Mouse (Mus musculus): ENCODE measurements at regions not wholly inside any gene's neighbourhood (a gene's known extent, or its start where the extent isn't known, plus 50 kb on each side); places are given as distances from the start of the nearest gene placed in this dataset.

DNA sequence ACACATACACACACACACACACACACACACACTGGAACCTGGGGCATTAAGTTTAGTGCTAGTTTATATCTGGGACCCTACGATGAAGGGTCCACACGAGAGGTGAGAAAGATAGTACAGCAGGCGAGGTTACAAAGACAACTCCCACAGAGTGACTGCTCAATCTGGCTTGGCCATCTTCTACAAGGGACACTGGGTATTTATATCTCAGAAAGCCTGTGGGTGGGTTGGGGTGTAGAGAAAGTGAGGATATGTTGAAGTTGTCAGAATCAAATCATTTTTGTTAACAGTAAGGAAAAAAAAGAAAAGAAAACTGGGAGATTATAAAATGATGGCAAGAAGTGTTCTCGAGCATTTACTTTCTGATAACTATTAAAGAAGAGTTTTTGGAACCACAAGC is 138.8 kb downstream of the Ifi44 start:
- no peak overlapping the region for H3K4me3 ChIP-seq (ENCODE audit: low read depth, low read length)
- no peak overlapping the region for H3K27ac ChIP-seq (replicated peaks)
- no peaks in the 10 kb centered on the region for H3K4me1 ChIP-seq (replicated peaks; ENCODE audit: control insufficient read depth, insufficient read depth)
- no peak for TF ChIP-seq CTCF (IDR thresholded peaks at IDR 0.05; ENCODE audit: low read depth)
- no peak for TF ChIP-seq EP300 (optimal IDR thresholded peaks at IDR 0.05)
- H3K9me3 ChIP-seq (ENCODE audit: control insufficient read depth, low read length): no peaks in the 10 kb centered on the region
- ATAC-seq (ENCODE audit: low FRiP score, low TSS enrichment) (no peak), DNase-seq (ENCODE audit: low spot score) (no peak)
- no peak overlapping the region for H3K4me2 ChIP-seq (replicated peaks; ENCODE audit: low read depth)
- H3K27me3 ChIP-seq (ENCODE audit: control insufficient read depth, insufficient read depth, low read length): no peaks in the 10 kb centered on the region
- 76% methylated on average over 4 of the region's 4 CpGs for WGBS
- H3K9ac ChIP-seq (ENCODE audit: low read length): no peak overlapping the region
- H3K36me3 ChIP-seq (ENCODE audit: control insufficient read depth, insufficient read depth, low read length): no peaks in the 10 kb centered on the region

- DNase-seq (ENCODE audit: low spot score) (no peak), ATAC-seq (ENCODE audit: low FRiP score, low TSS enrichment) (no peak)
- no peak overlapping the region for H3K4me2 ChIP-seq (replicated peaks; ENCODE audit: low read depth)
- no peaks in the 10 kb centered on the region for H3K4me1 ChIP-seq (replicated peaks; ENCODE audit: control insufficient read depth, insufficient read depth)
- H3K9ac ChIP-seq (ENCODE audit: low read length): no peak overlapping the region
- H3K36me3 ChIP-seq (ENCODE audit: control insufficient read depth, insufficient read depth, low read length): no peaks in the 10 kb centered on the region
- H3K4me3 ChIP-seq (ENCODE audit: low read depth, low read length): no peak overlapping the region
- H3K9me3 ChIP-seq (ENCODE audit: control insufficient read depth, low read length): no peaks in the 10 kb centered on the region
- H3K27ac ChIP-seq (replicated peaks): no peak overlapping the region
- H3K27me3 ChIP-seq (ENCODE audit: control insufficient read depth, insufficient read depth, low read length): no peaks in the 10 kb centered on the region
- WGBS: 86% methylated on average over 5 of the region's 10 CpGs
- no peak for TF ChIP-seq CTCF (IDR thresholded peaks at IDR 0.05; ENCODE audit: low read depth)
- TF ChIP-seq EP300 (optimal IDR thresholded peaks at IDR 0.05): no peak
Observed at GRCm38 (mm10) chr3:151607689-151608088, 142.1 kb downstream of the Ifi44 start.

DNA sequence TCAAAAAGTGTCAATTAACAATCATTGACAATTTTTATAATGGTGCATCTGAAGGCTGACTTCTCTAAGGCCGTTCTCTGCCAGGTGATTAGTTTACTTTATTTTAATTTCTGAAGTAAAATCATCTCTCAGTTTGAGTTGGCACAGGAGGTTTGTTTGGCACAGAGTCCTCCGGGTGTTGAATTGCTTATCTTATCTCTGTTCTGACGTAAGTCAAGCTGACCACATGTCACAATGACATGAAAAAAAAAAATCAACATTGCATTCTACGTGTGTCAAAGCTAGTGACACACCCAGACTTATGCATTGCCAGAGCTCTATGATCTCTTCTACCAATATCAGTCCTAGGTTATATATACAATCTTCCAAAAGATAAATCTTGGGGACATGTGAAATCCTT is 146.4 kb downstream of the Ifi44 start:
- TF ChIP-seq CTCF (IDR thresholded peaks at IDR 0.05; ENCODE audit: low read depth): no peak
- no peak for TF ChIP-seq EP300 (optimal IDR thresholded peaks at IDR 0.05)
- no peak overlapping the region for H3K9ac ChIP-seq (ENCODE audit: low read length)
- H3K9me3 ChIP-seq (ENCODE audit: control insufficient read depth, low read length): no peaks in the 10 kb centered on the region
- H3K27me3 ChIP-seq (ENCODE audit: control insufficient read depth, insufficient read depth, low read length): no peaks in the 10 kb centered on the region
- H3K4me3 ChIP-seq (ENCODE audit: low read depth, low read length): no peak overlapping the region
- no peak for DNase-seq (ENCODE audit: low spot score)
- ATAC-seq (ENCODE audit: low FRiP score, low TSS enrichment): no peak
- H3K4me2 ChIP-seq (replicated peaks; ENCODE audit: low read depth): no peak overlapping the region
- 24% methylated on average over 4 of the region's 4 CpGs for WGBS
- H3K4me1 ChIP-seq (replicated peaks; ENCODE audit: control insufficient read depth, insufficient read depth): no peaks in the 10 kb centered on the region
- no peak overlapping the region for H3K27ac ChIP-seq (replicated peaks)
- H3K36me3 ChIP-seq (ENCODE audit: control insufficient read depth, insufficient read depth, low read length): no peaks in the 10 kb centered on the region
